7 mouse cellular contexts compared by ENCODE assay signal in genomic region chr2:91255661-91256150, GRCm38 (mm10). TPM values are rescaled to one million over a fixed set of nuclear protein-coding genes. Genes with fewer than 3 reads are reported as not detected.
DNase-seq lines count a peak whose midpoint lies in the region; ATAC-seq and TF ChIP-seq lines count a peak whose summit lies in the region.

TSS of gene Pacsin3 (plus strand) at chr2:91255954.

- peak within 1 kb of the TSS; percentile 93 for H3K4me2 ChIP-seq in kidney, embryonic 14.5 days (replicated peaks; ENCODE audit: low read depth, low read length)
- H3K4me2 ChIP-seq in liver, postnatal 0 days (ENCODE audit: low read depth, low read length) = peak within 1 kb of the TSS; percentile 80

- H3K4me3 ChIP-seq in cortical plate, adult 2 months (ENCODE audit: insufficient read depth, low read length) = peak within 1 kb of the TSS; percentile 79
- H3K4me3 ChIP-seq in kidney, embryonic 14.5 days (ENCODE audit: low read length) = peak within 1 kb of the TSS; percentile 76
- H3K4me3 ChIP-seq in liver, postnatal 0 days (ENCODE audit: low read depth, low read length) = peak within 1 kb of the TSS; percentile 68

- peaks cover 4% of the 10 kb centered on the region; the same call in 1 of the 2 replicates for H3K36me3 ChIP-seq in kidney, embryonic 14.5 days (ENCODE audit: control insufficient read depth, insufficient read depth, low read length)
- 0 out of 2 replicates have a peak, but pooled peaks cover 2% of the 10 kb centered on the region for H3K36me3 ChIP-seq in liver, postnatal 0 days (replicated peaks; ENCODE audit: insufficient read depth, low read length)

- POLR2A ChIA-PET in Patski (lab: Charles Lee) = no interaction called here

- no peak for TF ChIP-seq EP300 in liver, postnatal 0 days (IDR thresholded peaks at IDR 0.05; ENCODE audit: low read depth)

- TF ChIP-seq POLR2A in cortical plate, adult 2 months (IDR thresholded peaks at IDR 0.05; ENCODE audit: extremely low read depth, insufficient read depth, low read length) = no peak

- CTCF ChIA-PET in Patski (lab: Charles Lee) = no interaction called here

- 1% methylated on average over 27 of the region's 27 CpGs for WGBS in kidney, embryonic 14.5 days
- WGBS in liver, postnatal 0 days (ENCODE audit: insufficient replicate concordance) = 4% methylated on average over 27 of the region's 27 CpGs

- H3K9me3 ChIP-seq in kidney, embryonic 14.5 days (ENCODE audit: control insufficient read depth, low read length) = no peaks in the 10 kb centered on the region
- no peaks in the 10 kb centered on the region for H3K9me3 ChIP-seq in liver, postnatal 0 days (ENCODE audit: low read length)

- no peaks in the 10 kb centered on the region for H3K27me3 ChIP-seq in Patski
- H3K27me3 ChIP-seq in kidney, embryonic 14.5 days (ENCODE audit: control insufficient read depth, insufficient read depth, low read length) = peaks cover 16% of the 10 kb centered on the region
- peaks cover 48% of the 10 kb centered on the region for H3K27me3 ChIP-seq in liver, postnatal 0 days (ENCODE audit: insufficient read depth, low read length)

- no peak for DNase-seq in Patski (ENCODE audit: low read depth, low spot score)
- peak; percentile 64 to 75 for DNase-seq in heart, adult 18-20 months
- DNase-seq in liver, postnatal 0 days = no peak
- DNase-seq in right cerebral cortex, postnatal 4 days = peak; percentile 32

- in situ Hi-C loops in Patski (cut with MboI; ENCODE audit: low pct_unique_long_range_greater_than_20kb) = no loop called here

- peak within 1 kb of the TSS; percentile 43; the same call in 1 of the 2 replicates for H3K27ac ChIP-seq in cortical plate, adult 2 months (ENCODE audit: insufficient read depth, low read length)
- peak within 1 kb of the TSS; percentile 53; the same call in 1 of the 2 replicates for H3K27ac ChIP-seq in kidney, embryonic 14.5 days (ENCODE audit: low read depth, low read length)
- H3K27ac ChIP-seq in liver, postnatal 0 days (ENCODE audit: low read depth) = peak within 1 kb of the TSS; percentile 68

- H3K4me1 ChIP-seq in cortical plate, adult 2 months (ENCODE audit: control insufficient read depth, insufficient read depth, low read length) = no peaks in the 10 kb centered on the region
- H3K4me1 ChIP-seq in kidney, embryonic 14.5 days (ENCODE audit: control insufficient read depth, insufficient read depth, low read length) = peaks cover 26% of the 10 kb centered on the region
- peaks cover 14% of the 10 kb centered on the region; the same call in 1 of the 2 replicates for H3K4me1 ChIP-seq in liver, postnatal 0 days (ENCODE audit: insufficient read depth)

- peak; percentile 36 for ATAC-seq in CD4-positive, CD25-positive, alpha-beta regulatory T cell, adult 4 months
- no peak for ATAC-seq in Patski
- ATAC-seq in kidney, embryonic 14.5 days (ENCODE audit: low FRiP score, low TSS enrichment) = peak; percentile 24; the same call in 1 of the 2 replicates
- no peak for ATAC-seq in liver, postnatal 0 days

- TF ChIP-seq CTCF in Patski (IDR thresholded peaks at IDR 0.05) = no peak
- no peak for TF ChIP-seq CTCF in cortical plate, adult 2 months (IDR thresholded peaks at IDR 0.05; ENCODE audit: extremely low read depth, insufficient read depth, low read length)
- TF ChIP-seq CTCF in liver, postnatal 0 days (IDR thresholded peaks at IDR 0.05; ENCODE audit: low read depth) = no peak

- H3K9ac ChIP-seq in kidney, embryonic 14.5 days (ENCODE audit: low read depth, low read length) = peak within 1 kb of the TSS; percentile 63
- H3K9ac ChIP-seq in liver, postnatal 0 days (replicated peaks) = peak within 1 kb of the TSS; percentile 65

RNA-seq across cellular contexts. Expression of gene Pacsin3, which starts in this region (rescaled TPM):
- polyA plus RNA-seq in CD4-positive, CD25-positive, alpha-beta regulatory T cell, adult 4 months (2017; shearing (Covaris generic)) = 1 to 10 TPM in 1 of 2 experiments, under 1 TPM in 1; 0.69 to 1.4 TPM
- 80.6 TPM for polyA plus RNA-seq in Patski (2021)
- polyA plus RNA-seq in cortical plate, adult 2 months (2012; rRNA removed) = 90.4 and 100 TPM in 2 replicates
- 100 to 1,000 TPM; 137 to 170 TPM for total RNA-seq in heart, adult 18-20 months (2021)
- polyA plus RNA-seq in kidney, embryonic 14.5 days (2014; fragmentation: Nextera tagmentation; extraction: Ambion mirVana) = 24.3 and 32.8 TPM in 2 replicates
- 27.8 and 28.5 TPM in 2 replicates for polyA plus RNA-seq in liver, postnatal 0 days (2015; fragmentation: Nextera tagmentation; extraction: Ambion mirVana)

Comparison
In these comparisons a context has a peak if more than half of its experiments do, and no peak if none do; other contexts are left out.
1. RNA of gene Pacsin3 (polyA plus RNA-seq): 90.4 to 100 TPM in cortical plate, adult 2 months, 80.6 TPM in Patski (single experiment), 24.3 to 32.8 TPM in kidney, embryonic 14.5 days and 27.8 to 28.5 TPM in liver, postnatal 0 days; 0.69 to 1.4 TPM in CD4-positive, CD25-positive, alpha-beta regulatory T cell, adult 4 months; every median in the first group is over 10 times any median in the second.
2. ATAC-seq: peak in CD4-positive, CD25-positive, alpha-beta regulatory T cell, adult 4 months (single experiment) and kidney, embryonic 14.5 days (single experiment); none in Patski (single experiment) and liver, postnatal 0 days (single experiment).
3. DNase-seq: peak in heart, adult 18-20 months (2 of 2) and right cerebral cortex, postnatal 4 days (single experiment); none in Patski (single experiment) and liver, postnatal 0 days (single experiment).
4. Peak in every context shown above with its lines, with median percentiles within 50 percentile points of each other: H3K27ac ChIP-seq and H3K4me3 ChIP-seq.